Mouse (Mus musculus) layer of hippocampus, adult 9-10 months (tissue): ENCODE results near the gene Rbm28.
"Not testable (repeated sequence)": the region's sequence is repeated elsewhere in the genome, so short reads cannot be mapped to it uniquely, and the experiment has no call there.

Experiments used
- DNase-seq: peaks from one replicate; pipeline ENCODE4 v3.0.0; 2022; ENCODE audit warnings: low spot score

Gene Rbm28

DNA sequence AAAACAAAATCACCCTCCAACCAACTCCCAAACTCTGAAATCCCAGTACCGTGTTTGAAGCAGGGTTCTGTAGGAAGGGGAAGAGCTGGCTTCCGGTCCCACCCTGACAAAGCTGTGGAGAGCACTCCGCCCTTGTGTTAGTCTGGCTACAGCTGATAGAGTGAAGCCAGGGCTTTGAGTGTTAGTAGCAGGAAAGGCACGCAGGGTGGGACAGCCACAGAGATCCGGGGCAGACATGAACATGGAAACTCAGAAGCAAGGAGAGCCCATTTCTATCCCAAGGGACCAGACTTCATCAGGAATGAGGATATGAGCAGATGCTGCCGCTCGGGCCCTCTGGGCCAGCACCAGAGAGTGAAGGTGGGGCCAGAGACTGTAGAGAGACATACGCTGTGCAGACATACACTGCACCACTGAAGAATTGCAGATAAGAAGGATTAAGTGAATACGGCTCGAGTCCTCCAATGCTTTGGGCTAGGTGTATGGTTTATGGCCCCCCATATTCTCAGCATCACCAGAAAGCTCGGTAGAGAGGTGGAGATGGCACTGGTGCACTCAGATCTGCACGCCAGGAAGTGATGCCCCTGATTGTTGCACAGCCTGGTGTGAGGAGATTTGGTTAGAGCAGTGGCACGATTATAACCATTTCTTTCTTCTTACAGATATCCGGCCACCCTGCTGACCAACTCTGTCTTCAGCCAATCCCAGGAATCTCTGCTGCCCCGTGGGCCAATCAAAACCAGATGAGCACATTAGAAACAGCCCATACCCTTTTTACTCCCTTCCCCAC is 29.4 kb upstream of the Rbm28 start:
- DNase-seq = no peak

DNA sequence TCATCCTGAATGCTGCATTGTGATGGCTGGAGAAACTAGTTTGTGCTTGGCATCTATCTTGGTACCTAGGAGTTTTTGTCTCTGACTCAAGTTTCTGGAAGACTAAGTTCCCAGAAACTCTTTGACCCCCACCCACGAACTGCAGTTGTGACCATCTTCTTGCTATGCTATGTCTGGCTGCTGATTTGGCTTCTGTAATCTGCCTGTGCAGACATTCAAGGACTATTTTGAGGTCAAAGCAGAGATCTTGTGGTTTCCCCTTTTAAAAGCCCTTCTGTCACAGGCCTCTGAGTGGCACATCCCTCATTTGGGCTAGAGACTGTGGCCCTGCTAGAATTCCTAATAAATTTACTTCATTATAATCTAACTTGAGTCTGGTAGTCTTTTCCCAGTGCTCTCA is 23.1 kb upstream of the Rbm28 start:
- DNase-seq = no peak

DNA sequence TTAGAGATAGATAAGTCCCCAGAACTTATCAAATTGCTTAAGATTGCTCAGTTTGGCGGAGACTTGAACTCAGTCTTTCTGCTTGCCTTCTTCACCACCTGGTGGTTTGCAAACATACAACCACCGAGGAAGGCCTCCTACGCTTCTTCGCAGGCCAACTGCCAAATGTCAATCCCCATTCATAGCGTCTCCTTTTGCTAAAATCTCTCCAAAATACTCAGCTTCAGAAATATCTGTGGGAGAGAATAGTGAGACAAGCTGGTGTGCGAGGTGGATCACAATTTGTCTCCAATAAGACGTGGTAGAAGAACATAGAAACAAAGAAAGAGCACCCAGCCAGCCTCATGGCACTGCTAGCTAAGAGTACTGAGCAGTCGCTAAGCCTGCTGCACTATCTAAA is 15.0 kb upstream of the Rbm28 start:
- peak; percentile 44 for DNase-seq

DNA sequence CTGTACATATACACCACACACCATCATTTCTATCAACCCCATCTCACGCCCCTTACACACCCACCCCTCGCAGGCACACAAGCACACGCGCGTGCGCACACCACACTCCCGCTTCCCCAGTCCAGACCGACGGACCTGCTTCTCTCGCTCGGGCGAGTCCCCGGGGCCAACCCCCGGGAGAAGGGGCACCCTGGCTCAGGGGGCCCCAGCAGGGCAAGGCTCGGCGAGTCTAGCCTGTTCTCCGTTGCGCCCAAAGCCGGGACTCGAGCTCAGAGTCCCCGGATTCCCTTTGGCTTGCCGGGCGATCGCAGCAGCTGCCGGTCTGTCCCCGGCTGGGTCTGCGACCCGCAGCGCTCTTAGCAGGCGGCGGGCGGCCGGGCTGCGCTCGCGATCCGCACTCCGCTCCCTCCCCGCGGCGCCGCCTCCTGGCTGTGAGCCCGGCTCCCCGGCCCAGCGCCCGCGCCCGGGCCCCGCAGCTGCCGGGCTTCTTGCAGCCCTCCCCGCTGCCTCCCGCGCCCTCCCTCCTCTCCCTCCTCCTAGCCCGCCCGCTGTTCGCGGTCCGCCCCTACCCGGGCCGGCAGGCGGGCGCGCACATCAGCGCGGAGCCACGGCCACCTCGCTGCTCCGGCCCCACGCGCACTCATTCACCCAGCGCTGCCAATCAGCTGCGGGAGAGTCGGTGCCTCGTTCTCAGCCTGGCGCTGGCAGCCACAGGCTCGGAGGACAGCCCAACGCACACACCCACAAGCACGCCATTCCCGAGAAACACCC is 14.3 kb upstream of the Rbm28 start, which contains the start of gene Prrt4:
TSS of gene Prrt4 (minus strand) at position 697 of the 771 bp plus-strand sequence.
- DNase-seq = peak; percentile 35

DNA sequence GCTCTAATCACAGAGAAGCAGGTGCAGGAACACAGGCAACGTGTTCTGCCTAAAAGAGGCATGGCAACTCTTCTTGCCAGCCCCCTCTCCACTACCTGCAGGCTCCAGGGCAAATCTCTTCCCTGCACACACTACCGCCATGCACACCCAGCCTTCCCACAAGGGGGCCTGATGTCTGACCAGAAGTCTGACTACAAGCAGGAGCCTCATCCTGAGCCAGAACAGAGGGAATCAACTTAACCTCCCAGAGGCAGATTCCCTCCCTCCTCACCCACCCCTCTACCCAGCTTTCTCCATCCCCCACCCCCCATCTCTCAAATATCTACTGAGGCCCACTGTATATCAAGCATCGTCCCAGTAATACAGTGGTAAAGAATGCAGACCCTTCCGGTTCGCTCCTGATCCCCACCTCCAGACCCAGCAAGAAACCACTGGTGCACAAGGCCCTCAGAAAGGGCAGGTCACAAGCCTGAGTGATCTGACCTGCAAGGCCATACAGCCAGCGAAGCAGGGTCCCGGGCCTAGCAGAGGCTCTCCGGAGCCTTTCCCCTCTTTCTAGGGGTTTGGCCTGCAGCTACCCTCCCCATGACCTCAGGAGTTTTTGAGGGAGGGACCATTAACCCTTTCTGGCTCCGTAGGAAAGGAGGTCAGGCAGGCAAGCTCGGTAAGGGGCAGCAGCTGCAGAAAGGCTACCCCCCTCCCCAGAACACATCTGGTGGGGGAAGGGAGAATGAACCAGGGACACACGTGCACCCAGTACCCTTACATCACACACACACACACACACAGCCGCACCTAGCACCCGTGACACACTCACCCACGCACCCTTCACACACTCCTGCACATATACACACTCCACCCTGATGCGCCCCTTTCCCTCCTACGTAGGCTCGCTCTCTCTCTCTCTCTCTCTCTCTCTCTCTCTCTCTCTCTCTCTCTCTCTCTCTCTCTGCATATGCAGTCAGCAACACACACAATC is 13.4 kb upstream of the Rbm28 start:
- DNase-seq = no peak

DNA sequence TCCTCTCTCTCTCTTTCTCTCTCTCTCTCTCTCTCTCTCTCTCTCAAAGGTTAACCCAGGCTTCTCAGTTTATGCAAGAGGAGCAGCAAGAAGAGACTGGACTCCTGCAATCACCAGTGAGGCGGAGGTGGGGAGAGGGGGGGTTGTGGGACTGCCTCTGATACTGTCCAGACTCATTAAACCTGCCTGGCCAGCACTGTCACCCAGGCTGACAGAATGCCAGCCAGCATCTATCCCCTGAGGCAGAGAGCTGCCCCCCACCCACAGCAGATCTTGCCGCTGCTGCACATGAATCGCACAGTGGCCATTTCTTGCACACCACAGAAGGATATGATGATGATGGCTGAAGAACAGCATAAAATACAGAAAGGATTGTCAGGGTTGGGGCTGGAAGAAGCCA is 10.3 kb upstream of the Rbm28 start:
- DNase-seq = no peak

DNA sequence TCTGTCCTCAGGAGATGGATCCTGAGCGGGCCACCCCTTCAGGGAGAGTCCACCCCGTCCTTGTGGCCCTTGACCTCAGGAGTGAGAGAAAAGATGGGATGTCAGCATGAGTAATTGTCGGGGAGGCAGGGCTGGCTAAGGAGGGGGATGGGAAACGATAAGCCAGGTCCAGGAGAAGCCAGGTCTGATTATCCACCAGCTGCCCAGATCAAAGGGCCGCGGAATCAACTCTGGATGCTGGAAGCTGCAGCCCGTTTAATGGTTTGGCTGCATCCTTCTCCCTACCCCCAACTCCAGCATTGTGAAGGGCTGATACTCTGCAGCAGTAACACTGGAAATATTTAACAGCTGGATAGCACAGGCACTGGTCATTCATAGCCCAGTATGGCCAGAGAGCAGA is 9.6 kb upstream of the Rbm28 start:
- no peak for DNase-seq

DNA sequence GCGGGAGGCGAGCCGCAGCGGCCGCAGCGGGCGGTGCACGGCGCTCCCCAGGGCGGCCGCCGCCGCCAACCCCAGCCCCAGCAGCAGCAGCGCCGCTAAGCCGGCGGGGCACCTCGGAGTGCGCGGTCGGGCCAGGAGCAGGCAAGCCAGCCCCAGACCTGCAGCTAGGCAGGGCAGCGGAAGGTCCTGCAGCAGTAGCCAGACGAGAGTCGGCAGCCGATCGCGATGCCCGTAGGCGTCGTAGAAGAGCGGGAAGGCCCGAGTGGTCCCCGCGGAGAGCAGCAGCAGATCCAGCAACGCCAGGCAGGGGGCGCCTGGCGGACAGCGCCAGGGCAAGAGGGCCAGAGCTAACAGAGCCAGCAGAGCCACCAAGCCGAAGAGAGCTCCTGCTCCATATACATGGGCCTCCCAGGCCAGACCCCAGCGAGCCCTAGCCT is 6.2 kb upstream of the Rbm28 start:
- DNase-seq = peak; percentile 45

DNA sequence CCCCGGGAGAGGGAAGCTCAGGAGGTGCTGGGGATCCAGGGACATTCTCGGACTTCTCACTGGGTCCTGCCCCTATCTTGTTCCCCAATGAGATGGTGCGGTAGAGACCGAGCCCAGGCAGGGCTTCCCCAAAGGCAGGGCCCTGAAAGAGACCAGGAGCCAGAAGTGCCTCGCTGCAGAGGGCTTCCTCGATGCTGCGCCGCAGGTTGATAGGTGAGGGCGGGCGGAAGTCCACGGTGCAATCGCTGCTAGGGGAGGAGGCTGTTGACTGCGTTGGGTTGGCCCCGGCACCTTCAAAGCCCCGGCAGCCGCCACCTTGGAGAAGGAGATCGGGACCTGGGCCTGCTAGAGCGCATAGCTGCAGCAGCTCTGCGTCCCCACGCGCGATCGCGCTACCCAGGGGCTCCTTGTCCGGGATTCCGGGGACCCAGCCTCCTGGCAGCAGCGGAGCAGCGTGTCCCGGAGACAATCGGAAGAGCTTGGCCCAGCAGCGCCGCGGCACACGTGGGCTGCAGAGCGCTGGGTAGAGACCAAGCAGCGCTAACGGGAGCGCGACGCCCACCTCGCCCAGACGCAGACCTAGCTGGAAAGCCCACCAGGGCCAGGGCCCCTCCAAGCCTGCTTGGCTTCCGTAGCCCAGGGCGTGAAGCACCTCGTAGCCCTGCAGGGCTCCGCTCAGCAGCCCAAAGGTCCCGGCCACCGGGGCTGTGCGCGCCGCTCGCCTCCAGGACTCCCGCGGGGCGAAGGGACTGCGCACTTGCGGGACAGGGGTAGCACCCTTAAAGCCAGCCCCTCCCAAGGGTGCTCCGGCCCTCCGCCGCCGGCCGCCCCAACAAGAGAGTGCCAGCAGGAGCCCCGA is 5.5 kb upstream of the Rbm28 start:
- DNase-seq = no peak

DNA sequence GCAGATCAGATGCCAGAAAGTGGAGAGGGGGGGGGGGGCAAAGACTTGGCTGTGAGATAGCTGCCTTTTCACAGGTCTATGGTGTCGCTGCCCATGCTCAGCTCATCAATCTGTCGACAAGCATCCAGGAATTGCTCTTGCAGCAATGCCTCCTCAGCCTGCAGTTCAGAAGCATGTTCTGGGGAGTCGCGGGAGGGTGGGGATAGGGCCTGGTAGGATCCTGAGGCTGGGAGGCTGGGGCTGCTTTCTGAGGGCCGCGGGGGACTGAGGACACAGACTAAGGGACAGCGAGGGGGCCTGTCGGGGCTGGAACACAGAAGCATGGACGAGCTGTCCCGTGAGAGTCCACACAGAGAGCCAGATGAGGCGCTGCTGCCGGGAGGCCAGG is 4.9 kb upstream of the Rbm28 start:
- DNase-seq = no peak

DNA sequence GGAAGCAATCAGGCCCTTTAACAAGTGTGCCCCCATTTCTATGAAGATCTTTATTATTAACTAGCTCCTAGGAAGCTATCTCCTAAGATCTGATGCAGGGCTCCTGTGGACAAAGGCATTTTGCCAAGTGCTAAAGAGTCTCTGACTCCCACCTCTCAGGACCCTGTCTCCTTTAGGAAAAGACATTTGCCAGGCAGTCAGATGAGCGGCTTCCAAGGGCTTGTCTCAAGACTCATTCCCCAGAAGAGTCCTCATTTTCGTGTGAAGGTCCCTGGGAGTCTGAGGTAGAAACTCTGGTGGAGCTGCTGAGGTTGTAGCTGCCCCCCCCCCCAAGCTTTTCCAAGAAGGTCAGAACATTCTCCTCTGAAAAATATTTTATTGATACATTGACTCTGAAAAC is 4.1 kb upstream of the Rbm28 start:
- DNase-seq = no peak

DNA sequence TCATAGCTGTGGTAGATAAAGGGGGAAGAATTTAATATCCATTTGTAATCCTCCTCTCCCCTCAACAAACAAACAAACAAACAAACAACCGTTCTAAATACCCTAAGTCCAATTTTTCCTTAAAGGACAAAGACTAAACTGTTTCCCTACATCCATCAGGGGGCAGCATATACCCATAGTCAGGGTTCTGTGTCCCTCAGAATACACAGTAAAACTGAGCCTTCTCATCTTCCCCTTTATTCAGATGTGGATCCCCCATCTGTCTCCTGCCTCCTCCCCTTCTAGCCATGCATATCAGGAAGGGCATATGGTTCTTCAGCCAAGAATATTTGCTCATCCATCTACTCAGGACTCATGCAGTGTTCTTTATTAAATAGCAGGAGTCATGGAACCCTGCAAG is 1.4 kb upstream of the Rbm28 start:
- no peak for DNase-seq

DNA sequence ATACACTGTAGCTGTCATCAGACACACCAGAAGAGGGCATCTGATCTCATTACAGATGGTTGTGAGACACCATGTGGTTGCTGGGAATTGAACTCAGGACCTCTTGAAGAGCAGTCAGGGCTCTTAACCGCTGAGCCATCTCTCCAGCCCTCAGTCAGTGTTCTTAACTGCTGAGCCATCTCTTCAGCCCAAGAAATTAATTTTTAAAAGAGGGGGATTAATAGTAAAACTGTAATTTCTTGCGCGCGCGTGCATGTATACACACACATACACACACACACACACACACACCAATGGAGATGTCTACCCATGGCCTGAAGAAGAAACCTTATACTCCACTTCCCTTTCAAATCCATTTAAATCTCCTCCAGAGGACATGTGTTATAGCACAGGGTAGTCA is 3.5 kb downstream of the Rbm28 start:
- not testable (repeated sequence) for DNase-seq

DNA sequence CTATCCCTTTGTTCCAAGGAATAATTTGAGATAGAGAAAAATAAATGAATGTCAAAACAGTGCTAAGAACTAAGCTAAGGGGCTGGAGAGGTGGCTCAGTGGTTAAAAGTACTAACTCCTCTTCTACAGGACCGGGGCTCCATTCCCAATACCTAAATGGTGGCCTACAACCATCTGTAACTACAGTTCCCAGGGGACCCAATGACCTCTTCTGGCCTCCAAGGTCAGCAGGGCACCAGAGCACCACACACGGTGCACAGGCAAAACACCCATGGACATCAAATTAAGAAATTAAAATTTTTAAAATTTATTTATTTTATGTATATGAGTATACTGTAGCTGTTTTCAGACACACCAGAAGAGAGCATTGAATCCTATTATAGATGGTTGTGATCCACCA is 4.0 kb downstream of the Rbm28 start:
- no peak for DNase-seq

DNA sequence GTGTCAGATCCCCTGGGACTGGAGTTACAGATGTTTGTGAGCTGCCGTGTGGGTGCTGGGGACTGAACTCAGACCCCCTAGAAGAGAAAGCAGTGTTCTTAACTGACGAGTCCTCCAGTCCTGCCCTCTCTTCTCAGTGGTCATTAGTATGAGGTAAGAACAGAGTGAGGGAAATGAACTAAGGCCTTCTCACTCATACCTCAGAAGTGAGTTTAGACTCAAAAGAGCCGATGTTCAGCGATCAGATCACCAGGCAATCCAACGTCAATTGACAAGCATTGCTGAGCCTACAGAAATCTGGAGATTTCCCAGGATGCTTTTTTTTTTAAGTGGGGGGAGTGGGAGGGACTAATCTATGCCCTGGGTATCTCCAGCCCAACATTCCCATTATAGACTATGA is 8.5 kb downstream of the Rbm28 start:
- DNase-seq = no peak

DNA sequence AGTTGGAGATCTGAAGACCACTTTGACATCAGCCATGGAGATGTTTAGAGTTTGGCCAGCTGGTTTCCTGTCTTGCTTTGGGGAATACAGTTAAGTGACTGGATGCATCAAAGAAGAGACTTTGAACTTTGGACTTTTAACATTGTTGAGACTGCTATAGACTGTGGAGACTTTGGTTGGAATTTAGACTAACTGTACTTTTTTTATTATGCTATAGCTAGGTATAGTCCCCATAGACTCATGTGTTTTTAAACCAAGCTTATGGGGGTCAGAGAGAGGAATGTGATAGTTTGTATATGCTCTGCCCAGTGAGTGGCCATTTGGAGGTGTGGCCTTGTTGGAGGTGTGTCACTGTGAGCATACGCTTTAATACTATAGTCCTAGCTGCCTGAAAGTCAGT is 14.8 kb downstream of the Rbm28 start:
- no peak for DNase-seq

DNA sequence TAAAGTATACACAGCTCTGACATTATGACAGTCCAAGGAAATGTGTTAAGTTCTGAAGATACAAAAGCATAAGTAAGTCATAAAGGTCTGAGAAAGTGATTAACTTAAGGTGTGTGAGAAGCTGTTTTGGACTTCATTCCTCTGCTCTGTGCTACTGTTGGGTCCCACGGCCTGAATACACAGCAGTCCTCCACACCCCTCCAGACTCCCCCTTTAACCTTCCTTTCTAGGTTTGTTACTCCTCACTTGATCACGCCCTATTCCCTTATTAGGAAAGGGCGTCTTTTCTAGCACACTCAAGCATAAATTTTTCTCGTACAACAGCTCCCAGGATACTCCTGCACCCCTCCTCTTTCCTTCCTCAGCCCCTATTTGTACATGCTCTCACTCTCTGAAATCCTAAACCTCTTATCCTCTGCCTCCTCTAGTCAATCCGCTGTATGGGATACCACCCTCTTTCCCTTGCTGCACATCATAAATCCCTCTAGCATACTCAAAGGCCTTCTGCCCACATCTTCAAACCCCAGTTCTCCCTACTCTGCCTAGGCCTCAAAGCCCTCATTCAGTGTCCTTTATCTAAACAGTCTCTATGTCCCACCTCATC is 17.3 kb downstream of the Rbm28 start:
- DNase-seq = no peak

DNA sequence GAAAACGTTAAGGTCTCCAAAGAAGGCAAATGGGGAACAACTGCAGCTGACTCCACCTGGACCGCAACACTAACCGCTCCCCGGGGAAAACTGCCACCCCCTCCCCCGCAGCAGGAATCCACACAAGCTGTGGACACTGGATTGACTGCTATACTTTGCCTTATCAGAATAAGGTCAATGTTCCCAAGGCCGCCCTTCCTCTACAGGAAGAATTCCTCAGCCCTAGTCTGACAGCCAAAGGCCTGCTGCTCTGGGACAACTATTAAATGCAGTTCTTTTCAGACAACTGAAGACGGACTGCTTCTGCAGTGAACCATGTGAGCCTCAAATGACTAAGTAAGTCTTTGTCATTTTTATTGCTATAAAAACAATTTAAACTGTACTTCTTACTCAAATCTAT is 18.2 kb downstream of the Rbm28 start:
- DNase-seq = no peak

DNA sequence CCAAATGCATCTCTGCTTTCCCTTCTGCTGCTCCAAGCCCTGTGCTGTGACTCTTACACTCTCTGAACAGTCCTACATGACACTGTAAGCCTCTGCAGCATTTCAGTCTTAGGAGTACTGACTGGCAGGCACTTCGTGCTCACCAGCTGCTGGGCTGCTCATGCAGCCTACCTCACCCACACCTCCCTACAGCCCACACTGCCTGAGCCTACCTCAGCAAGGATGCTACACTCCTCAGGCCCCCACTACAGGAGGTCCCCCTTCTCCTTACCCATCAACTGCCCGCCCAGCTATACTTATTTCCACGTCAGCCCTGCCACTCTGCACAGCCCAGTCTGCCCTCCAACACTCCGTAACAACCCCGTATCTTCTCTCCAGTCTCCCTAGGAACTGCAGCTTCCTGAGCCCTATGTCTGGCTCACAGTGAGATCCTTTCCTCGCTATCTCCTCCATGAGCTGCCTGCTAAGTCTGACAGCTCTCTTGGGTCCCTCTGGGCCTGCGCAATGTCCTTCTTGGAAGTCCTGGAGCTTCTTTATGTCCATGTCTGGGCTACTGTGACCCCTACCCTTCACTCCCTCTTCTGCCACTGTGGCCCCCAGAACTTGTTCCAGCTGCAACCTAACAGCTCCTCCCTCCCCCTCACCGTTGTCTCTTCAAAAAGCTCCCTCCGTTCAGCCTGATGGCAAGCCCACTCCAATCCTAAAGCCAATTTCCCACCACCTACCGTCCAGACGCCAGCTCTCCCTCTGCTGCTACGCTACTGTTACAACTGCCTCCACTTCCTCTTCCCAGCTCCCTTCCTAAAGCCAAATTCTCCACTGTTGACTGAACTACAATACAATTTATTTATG is 19.1 kb downstream of the Rbm28 start:
- no peak for DNase-seq

DNA sequence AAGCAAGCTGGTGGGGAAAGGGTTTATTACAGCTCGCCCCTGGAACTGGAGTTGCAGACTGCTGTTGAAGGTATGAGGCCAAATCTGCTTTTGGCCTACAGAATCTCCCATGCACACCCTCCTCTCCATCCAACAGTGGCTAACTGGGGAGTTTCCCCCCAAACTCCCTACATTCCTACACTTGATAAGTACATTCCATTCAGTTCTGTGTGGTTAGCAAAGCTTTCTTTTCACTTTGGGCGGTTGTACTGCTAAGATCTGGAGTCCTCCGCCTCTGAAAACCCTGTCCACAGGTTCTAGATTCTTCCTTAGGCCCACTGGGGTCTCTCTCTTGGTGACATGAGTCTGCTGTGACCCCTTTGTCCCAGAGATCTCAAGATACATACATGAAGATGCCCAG is 19.8 kb downstream of the Rbm28 start:
- no peak for DNase-seq
